Mouse (Mus musculus) induced T-regulatory cell, adult 2 months (primary cell): ENCODE measurements around the gene Supt20.

Experiments
- DNase-seq: peaks from one replicate; pipeline ENCODE4 v3.0.0-alpha.2; 2012; ENCODE audit warnings: low read depth

Gene Supt20

DNA sequence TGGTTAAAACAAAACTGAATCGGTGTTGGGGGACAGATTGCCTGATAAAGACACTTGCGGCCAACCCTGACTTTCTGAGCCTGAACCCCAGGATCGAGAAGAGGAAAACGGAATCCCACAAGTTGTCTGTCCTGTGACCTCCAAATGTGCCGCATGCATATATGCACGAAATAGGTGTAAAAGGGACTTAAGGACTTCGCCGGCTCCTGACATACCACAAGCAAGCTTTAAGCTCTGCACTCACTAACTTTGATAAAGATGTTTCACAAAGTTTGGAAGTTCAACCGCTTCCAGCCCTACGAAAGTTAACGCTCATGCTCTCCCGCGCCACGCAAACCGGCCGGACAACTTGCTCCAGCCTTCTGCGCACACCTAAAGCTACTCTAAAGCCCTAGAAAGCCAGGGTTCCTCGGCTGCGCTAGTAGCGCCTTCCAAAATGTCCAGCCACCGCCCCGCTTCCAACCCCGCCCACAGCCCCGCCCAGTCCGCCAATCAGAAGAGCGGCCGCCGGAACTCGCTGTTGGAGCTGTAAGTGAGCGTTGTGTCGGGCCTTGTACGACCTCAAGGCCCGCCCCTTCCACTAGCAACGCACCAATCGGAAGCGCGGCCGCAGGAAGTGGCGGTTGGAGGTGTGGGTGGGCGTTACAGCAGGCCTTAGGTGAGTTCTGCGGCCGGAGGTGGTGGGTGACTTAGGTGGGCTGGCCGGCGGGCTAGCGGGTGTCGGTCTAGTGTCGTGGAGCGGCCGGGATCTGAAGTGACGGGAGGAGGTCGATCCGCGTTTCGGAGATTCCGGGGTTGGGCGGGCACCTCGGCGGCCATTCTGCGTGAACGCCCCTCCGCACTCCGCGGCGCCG lies at the start of gene Supt20:
TSS of gene Supt20 (plus strand) at position 606 of the 854 bp plus-strand sequence.
- DNase-seq = peak; percentile 96

DNA sequence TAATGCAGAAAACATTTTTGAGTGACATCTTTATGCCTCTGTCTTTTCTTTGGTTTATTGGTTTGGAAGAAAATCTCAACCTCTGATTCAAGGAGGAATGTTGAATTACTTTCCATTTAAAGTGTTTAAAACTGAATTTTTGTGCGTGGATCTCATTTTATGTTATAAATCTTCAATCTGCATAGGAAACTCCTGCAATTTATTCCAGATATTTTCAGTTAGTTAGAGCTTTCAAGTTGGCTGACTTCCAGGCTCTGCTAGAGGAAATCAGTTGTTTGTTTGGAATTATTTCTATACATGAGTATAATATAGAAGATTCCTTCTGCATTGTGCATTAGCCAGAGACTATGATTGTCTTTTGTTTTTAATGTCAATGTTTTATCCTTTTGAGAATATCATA lies 49.8 kb upstream of the Supt20 start:
- no peak for DNase-seq

DNA sequence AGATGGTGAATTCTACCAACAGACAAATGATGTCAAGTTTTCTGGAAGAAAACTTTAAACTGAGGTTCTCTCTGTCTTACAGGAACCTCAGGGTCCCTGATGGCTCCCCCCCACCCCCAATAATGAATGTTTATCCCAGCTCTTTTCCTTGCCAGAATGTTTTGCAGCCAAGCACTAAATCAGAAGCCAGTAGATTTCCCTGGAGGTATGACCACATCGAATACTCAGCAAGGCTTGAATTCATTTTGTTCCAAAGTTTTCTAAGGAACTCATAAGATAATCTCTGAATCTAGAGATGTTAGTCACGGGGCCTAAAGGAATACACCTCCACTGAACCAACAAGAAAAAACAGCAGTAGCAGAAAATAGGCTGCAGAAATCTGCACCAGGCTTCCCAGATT lies 45.0 kb upstream of the Supt20 start:
- no peak for DNase-seq

DNA sequence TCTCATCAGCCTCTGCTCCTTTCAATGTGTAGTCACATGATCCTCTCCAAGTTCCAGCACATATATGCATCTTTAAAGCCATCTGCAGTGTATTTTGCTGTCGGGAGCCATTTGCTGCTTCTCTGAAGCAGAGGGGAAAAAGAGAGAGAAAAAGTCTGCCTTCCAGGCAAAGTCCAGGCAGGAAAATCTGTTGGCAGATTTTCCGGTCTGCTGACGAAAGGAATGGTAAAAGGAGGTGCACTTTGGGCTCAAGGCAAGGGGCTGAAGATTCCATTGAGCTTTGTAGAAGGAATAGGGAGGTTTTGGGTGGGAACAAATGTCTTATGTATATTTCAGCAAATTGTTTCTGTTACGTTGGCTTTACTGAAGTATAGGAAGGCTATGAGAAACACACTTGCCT lies 41.0 kb upstream of the Supt20 start:
- DNase-seq = no peak

DNA sequence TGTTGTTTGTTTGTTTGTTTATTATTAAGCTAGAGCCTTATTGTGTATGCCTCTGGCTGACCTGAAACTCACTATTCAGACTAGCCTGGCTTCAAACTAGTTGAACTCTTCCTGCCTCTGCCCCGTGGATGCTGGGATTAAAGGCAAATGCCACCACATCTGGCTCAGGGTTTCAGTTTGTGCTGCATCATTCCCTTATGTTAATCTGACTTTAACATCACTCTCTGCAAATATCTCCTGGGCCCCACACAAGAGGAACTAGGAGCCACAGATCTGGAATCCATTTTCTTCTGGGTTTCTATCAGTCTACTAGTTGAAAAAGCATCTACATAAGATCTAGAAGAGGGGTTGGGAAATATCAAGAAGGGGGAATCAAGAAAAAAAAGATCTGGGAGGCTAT lies 38.4 kb upstream of the Supt20 start:
- no peak for DNase-seq

DNA sequence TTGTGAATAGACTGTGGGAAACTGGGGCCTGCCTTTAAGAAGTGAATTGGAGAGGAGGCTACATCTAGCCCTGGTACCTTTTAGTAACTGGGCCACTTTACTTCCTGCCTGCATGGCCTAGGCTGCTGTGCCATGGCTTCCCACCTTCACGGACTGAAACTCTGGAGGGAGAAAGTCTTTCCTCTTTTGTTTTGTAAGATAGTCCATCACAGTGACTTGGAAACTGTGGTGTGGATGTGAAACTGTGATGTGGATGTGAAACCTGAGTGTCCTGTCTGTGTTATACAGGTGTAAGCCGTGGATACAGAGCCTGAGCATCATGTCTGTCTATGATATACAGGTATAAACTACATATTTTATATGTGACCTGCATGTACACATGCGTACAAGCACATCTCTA lies 35.5 kb upstream of the Supt20 start:
- no peak for DNase-seq

DNA sequence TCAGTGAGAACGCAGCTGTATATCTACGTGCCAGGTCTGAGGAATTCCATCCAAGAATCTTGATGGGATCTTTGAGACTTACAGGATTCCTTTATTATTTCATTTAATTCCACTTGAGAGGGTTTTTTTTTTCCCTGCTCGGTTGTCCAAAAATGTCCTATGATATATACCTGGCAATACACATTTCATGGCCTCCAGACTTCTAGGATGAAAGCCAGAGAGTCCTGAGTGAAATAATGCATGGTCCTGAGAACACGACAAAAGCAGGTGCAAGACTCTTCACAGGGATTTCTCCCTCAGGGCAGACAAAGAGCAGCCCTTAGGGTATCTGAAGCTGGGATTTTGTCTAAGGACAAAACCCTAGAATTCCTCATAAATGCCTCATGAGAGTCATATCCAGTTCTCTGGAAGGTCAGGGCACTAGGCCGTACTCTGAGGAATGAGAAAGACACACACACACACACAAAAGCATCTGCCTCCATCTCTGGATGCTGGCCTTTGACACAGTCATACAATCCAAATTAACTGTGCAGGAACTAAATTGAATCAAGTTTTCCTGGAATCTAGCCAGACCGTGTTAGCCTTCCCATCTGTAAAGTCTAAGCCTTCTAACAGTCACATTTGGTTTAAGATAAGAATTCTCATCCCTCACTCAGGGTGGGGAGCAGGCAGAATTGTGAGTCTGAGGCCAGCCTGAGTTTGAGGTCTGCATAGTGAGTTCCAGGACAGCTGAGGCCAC lies 34.5 kb upstream of the Supt20 start:
- DNase-seq = no peak

DNA sequence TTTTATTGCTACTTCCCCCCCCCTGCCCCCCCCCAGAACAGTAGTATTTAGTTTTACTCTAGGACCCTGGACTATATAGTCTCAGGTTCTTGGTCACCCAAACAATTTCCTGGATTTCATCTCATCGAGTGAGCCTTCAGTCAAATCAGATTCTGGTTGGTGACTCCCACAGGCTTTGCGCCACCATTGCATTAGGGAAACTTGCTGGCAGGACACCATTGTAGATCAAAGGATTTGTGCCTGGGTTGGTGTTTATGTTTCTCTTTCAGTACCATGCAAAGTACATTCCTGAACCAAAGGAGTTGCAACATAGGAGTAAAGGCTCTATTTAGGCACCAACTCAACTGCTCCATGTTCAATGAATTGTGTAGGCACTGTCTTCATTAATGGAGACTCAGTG lies 32.9 kb upstream of the Supt20 start:
- DNase-seq = no peak

DNA sequence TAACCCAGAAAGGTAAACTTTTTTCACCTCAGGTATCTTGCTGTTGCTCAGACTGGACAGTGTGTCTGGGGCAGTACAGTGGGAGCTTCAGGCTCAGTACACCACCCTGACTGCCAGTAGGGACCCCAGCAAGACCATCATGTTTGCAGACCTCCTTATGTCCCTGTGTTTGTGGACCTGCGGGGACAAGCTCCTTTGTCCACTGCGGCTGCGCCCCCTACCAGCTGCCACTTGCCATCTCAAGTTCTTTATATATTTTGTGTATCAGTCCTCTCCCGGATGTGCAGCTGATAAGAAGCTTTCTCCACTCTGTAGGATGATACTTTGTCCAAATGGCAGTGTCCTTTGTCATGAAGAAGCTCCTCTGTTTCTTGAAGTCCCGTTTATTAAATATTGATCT lies 30.2 kb upstream of the Supt20 start:
- no peak for DNase-seq

DNA sequence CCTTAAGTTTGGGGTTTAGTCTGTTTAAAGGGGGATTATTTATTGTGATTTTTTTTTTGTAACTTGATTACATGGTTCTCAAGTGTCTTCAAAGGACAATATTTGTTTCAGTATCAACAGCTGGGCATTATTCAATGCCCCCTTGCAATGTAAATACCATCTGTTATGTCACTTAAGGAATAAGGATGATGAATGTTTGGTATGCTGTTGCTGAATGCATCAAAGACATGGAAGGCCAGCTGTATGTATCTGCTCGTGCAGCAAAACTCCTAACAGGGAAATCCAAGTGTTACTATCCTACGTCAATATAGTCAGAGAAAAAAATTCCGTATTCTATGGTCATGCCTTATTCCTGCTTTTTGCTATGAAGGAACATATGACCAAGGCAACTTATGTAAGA lies 24.5 kb upstream of the Supt20 start:
- DNase-seq = no peak

DNA sequence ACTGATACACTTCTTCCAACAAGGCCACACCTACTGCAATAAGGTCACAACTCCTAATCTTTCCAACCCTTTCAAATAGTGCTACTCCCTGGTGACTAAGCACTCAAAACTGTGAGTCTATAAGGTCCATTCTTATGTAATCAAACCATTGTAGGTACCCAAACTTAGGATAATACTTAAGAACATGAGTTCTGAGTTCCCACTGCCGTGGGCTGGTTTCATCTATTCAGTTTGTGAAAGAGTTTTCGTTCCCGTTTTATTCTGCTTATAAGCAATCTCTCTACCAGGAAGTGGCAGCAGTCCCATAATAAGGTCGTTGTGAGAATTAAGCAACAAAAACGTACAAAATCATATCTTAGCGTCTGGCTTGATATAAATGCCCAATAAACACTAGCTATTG lies 23.9 kb upstream of the Supt20 start:
- no peak for DNase-seq

DNA sequence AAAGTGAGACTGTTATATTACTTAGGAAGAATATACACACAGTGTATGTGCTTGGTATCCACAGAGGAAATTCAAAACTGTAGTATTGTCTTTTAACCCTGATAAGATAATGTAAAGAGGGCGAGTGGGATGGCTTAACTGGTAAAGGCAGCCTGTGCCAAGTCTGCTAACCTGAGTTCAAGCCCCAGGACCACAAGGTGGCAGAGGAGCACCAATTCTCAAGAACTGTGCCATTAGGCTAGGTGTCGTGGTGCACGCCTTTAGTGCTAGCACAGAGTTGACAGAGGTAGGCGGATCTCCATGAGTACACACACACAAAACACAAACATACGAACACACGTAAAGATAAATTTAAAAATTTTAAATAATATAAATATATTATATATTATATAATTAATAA lies 23.0 kb upstream of the Supt20 start:
- peak; percentile 52 for DNase-seq

DNA sequence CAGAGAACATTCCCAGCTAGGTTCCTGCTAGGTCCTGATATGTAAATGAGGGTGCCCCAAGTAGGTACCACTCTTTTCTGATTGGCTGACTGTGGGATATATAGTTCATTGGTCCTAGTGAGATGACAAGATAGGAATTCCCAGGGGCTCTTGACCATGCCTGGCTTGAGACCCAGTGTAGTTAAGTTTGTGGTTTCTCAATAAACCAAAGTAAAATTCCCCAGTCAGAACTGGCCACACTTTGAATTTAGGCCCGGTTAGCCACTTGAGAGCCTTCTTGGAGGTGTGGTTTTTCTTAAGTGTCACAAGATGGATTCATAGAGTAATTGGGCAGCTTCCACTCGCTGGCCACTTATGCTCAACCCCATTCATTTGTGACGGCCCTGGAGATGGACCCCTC lies 20.5 kb upstream of the Supt20 start:
- DNase-seq = no peak

DNA sequence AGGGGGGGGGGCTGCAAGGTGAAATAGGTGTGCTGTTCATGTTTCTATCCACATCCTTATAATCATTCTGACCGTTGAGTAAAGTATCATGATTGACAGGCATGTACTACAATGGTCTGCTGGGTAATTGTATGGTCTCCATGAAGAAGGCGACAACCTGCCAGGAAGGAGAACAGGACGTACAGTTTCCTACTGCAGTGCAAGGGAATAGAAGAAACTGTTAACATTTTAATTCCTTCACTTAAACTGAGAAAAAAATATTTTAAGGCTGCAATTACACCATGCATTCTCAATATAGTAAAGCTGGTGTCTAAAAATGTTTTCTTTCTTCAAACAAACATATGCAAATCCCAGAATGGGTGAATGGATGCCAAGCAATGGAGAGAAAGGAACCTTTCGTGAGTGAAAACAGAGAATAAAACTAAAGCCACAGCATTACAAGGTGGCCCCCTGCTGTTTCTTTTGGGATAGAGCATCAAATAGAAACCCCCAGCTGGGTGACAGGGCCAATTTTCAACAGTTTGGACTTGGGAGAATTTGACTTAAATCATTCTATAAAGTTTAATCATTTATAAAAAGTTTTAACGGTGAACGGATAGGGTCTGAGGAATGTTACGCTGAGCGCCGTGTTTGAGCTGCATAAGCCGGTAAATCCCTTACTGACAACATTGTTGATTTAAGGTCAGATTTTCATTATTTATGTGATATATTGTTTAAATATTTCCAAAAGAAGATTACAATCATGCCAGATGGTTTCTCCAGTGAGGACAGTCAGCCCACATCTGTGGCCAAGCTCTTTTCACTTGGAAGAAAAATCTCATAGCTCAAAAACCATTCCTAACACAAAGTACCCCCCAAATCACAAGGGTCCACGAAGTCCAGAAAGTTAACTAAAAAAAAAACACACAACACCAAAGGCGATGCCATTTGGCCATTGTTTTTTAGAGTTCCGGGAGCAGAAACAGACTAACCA lies 19.8 kb upstream of the Supt20 start:
- peak; percentile 45 for DNase-seq

DNA sequence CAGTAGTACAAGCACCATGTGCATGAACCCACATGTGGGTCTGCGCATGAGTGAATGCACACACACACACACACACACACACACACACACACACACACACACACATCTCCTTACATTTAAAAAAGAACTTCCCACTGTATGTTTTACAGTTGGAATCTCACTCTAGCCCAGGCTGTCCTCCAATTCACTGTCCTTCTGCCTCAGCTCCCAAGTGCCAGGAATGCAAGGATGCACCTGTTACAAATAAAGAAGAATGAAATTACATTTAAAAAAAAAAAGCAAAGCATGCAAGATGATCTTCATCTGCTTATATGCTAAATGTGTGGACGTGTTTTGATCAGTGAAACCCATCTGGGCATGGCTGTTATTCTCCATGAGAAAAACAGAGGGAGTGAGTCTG lies 15.8 kb upstream of the Supt20 start:
- DNase-seq = no peak

DNA sequence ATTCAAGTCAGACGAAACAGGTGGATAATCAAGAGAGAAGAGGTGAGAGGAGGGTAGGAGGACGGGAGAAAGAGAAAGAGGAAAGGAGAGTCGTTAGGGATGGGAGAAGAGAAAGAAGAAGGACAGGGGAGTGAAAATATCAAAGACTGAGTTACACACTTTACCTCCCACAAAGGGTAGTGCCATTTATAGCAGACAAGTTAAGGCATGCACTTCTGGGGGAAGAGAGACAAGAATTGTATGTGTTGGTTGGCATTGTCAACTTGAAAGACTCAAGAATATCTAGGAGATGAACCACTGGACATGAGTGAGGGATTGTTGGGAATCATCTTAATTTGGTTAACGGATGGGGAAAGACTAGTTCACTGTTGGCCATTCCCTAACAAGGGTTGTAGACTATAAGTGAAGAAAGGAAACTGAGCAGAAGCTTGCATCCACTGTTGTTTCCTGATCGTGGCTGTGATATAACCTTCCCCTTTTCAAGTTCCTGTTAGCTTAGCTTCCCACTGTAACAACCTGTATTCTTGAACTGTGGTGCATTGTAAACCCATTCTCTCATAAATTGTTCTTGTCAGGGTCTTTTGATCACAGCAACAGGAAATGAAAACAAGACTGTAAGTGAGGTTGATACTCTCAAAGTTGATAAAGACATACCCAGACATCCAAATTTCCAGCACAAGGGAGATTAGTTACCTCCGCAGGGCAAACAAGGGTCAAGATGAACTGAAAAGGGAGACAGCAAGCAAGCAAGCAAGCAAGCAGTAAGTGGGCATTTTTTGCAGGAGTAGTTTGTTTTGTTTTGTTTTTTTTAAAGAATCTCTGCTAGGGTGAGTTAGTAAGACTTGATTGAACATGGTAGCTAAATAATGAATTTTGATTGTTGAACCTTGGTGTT lies 11.1 kb upstream of the Supt20 start:
- no peak for DNase-seq

DNA sequence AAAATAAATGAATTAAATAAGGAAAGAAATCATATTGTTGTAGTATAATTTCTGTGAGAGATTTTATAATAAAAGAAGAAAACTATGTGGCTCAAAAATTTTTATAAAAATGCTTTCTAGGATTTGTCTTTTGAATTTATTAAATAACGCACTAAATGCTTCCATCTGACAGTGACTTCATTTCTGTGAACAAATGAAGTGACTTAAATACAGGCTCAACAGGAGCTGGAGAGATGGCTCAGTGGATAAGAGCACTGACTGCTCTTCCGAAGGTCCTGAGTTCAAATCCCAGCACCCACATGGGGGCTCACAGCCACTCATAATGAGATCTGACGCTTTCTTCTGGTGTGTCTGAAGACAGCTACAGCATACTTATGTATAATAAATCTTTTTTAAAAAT lies 7.4 kb upstream of the Supt20 start:
- no peak for DNase-seq

DNA sequence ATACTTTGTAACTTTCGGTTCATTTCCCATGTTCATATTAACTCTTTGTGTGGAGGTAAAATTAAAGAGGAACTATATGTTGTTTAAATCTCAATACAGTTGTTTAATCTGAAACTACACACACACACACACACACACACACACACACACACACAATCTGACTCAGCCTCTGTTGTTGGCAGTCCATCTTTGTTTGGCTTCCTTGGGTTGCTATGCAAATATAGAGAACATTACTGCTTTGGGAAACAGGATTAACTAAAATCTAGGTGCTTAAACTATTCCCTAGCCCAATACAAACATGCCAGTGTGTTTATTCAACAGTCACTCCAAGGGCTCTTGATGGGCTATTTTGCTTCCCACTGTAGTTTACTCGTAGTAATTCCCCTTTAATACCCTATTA lies 5.4 kb upstream of the Supt20 start:
- DNase-seq = no peak

DNA sequence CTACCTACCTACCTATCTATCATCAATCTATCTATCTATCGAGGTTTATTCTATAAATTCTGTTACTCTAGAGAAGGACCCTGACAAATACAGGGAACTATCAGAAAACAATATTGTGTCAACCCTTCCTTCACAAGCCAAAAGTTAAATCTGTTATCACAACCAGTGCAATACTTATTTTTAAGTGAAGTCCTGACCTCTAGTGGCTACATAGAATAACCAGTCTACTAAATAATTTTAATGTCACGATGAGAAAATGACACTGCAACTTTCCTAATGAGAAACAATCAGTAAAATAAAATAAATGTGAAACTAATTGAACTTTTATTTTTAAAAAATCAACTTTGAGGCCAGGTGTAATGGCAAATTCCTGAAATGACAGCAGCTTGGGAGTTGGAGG lies 3.5 kb upstream of the Supt20 start:
- peak; percentile 55 for DNase-seq

DNA sequence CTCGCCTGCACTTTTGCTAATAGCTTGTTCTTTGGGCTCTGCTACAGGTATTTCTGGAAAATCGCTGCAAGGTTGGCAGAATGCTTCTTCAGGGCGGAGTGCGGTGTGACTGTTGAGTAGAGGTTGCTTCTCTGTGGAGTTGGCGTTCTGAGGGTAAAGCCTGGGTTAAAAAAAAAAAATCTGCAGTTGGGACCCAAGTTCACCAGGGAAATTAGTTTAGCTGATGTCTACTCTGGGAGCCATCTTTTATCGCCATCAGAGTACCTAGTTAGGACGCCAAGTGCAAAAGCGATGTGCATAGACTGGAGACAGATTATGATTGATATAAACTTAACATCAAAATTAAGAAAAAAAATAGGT lies 429 bp downstream of the Supt20 start:
- no peak for DNase-seq

DNA sequence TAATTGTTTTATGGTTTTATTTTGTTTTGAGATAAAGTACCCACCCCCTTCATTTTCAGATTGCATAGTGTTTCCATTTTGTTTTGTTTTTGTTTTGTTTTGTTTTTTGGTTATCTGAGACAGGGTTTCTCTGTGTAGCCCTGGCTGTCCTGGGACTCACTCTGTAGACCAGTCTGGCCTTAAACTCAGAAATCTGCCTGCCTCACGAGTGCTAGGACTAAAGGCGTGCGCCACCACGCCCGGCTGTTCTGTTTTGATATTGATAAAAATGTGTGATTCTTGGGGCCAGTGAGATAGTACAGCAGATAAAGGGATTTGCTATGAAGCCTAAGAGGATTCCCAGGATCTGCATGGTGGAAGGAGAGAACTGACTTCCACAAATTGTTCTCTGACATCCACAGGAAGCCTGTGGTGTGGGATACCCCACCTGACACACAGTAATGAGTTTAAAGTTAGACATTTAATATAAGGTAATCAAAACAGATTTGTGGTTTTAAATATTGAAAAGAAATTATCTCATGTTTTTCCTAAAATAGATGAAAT lies 7.2 kb downstream of the Supt20 start:
- no peak for DNase-seq
